In the genomic region with DNA sequence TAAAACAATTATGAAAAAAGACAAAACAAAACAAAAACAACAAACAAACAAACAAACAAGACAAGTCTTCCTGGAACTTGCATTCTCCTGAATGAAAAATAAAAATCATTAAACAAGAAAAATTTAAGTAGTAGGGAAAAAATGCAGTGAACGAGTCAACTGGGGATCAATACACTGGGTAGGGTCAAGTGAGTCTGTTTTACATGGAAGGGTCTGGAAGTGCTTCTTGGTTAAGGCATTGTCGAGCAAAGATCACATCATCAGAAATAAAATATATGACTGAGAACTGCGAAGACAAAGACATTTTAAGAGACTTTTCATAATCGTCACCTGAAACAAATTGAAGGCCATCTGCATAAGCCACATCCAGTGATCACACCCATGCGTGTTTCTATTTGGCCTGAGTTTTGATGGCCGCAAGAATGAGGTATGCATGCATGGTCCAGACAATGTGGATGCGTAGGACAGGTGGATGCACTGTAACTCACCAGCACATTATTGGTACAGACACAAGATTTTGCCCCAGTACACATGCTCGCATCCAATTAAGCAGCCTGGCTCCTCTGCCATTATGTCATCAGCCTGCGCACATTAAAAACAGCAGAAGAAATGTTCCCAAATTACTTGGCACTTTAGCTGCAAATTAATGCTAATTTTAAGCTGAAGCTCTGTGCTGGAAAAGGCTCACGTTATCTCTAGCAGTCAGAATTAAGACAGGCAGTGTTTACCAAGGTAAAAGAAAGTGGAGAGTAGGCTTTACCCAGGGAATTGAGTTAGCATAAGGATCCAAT, we compare ENCODE assay signal across 27 mouse cellular contexts.
DNase-seq lines count a peak whose midpoint lies in the region; ATAC-seq and TF ChIP-seq lines count a peak whose summit lies in the region.
"Had no signal": no experiment of that assay in that cellular context is flagged by ENCODE, and none has a peak within 500 bp of the region (broad histone marks: within the 10 kb centered on the region; RNA-seq: fewer than 3 reads in every experiment).

No protein-coding gene starts in this region.

- TF ChIP-seq CTCF in forebrain, postnatal 0 days (IDR thresholded peaks at IDR 0.05; ENCODE audit: low read depth) = no peak

- H3K27me3 ChIP-seq in forebrain, embryonic 12.5 days = no peaks in the 10 kb centered on the region
- H3K27me3 ChIP-seq in forebrain, embryonic 11.5 days (ENCODE audit: control insufficient read depth, insufficient read depth, low read length) = no peaks in the 10 kb centered on the region
- H3K27me3 ChIP-seq in forebrain, postnatal 0 days (ENCODE audit: insufficient read depth, low read length) = no peaks in the 10 kb centered on the region
- H3K27me3 ChIP-seq: CH12.LX; heart, embryonic 15.5 days; hindbrain, embryonic 12.5 days; liver, embryonic 12.5 days; neural tube, embryonic 15.5 days had no signal

- WGBS in forebrain, embryonic 12.5 days = 77% methylated on average over 10 of the region's 10 CpGs
- 82% methylated on average over 10 of the region's 10 CpGs for WGBS in forebrain, embryonic 11.5 days
- WGBS in forebrain, postnatal 0 days = 54% methylated on average over 10 of the region's 10 CpGs

- H3K27ac ChIP-seq in forebrain, embryonic 12.5 days = no peak overlapping the region
- H3K27ac ChIP-seq in forebrain, embryonic 11.5 days (ENCODE audit: low read depth, low read length) = no peak overlapping the region
- no peak overlapping the region for H3K27ac ChIP-seq in forebrain, postnatal 0 days (ENCODE audit: low read depth, low read length)
- H3K27ac ChIP-seq: heart, embryonic 10.5 days; heart, embryonic 15.5 days; hindbrain, embryonic 12.5 days; liver, embryonic 12.5 days; neural tube, embryonic 15.5 days had no signal

- no peaks in the 10 kb centered on the region for H3K36me3 ChIP-seq in forebrain, embryonic 12.5 days (replicated peaks)
- H3K36me3 ChIP-seq in forebrain, embryonic 11.5 days (ENCODE audit: control insufficient read depth, insufficient read depth, low read length) = no peaks in the 10 kb centered on the region
- H3K36me3 ChIP-seq in forebrain, postnatal 0 days (ENCODE audit: insufficient read depth) = no peaks in the 10 kb centered on the region
- H3K36me3 ChIP-seq: heart, embryonic 10.5 days; heart, embryonic 15.5 days; hindbrain, embryonic 12.5 days; liver, embryonic 12.5 days; neural tube, embryonic 15.5 days had no signal

- H3K9me3 ChIP-seq in forebrain, embryonic 12.5 days = no peaks in the 10 kb centered on the region
- H3K9me3 ChIP-seq in forebrain, embryonic 11.5 days (ENCODE audit: control insufficient read depth, low read length) = no peaks in the 10 kb centered on the region
- H3K9me3 ChIP-seq in forebrain, postnatal 0 days (ENCODE audit: low read length) = no peaks in the 10 kb centered on the region
- H3K9me3 ChIP-seq: heart, embryonic 10.5 days; heart, embryonic 15.5 days; hindbrain, embryonic 12.5 days; liver, embryonic 12.5 days; neural tube, embryonic 15.5 days had no signal

- H3K4me1 ChIP-seq in forebrain, embryonic 12.5 days = no peaks in the 10 kb centered on the region
- H3K4me1 ChIP-seq in forebrain, embryonic 11.5 days (replicated peaks; ENCODE audit: control insufficient read depth, insufficient read depth, low read length) = no peaks in the 10 kb centered on the region
- no peaks in the 10 kb centered on the region for H3K4me1 ChIP-seq in forebrain, postnatal 0 days (ENCODE audit: insufficient read depth)
- H3K4me1 ChIP-seq: heart, embryonic 10.5 days; hindbrain, embryonic 12.5 days; liver, embryonic 12.5 days; neural tube, embryonic 15.5 days had no signal

- peak; percentile 85 for ATAC-seq in forebrain, embryonic 12.5 days (ENCODE audit: low FRiP score)
- no peak for ATAC-seq in forebrain, embryonic 11.5 days (replicated peaks; ENCODE audit: low FRiP score)
- peak; percentile 80 for ATAC-seq in forebrain, postnatal 0 days
- ATAC-seq: activated CD4-positive, CD25-positive, alpha-beta regulatory T cell, adult 4 months; intestine, embryonic 16.5 days; liver, embryonic 12.5 days; liver, postnatal 0 days had no signal

- no peak overlapping the region for H3K9ac ChIP-seq in forebrain, embryonic 12.5 days
- H3K9ac ChIP-seq in forebrain, embryonic 11.5 days (ENCODE audit: low read length) = no peak overlapping the region
- H3K9ac ChIP-seq in forebrain, postnatal 0 days = no peak overlapping the region
- H3K9ac ChIP-seq: heart, embryonic 15.5 days; hindbrain, embryonic 12.5 days; liver, embryonic 12.5 days; liver, postnatal 0 days; neural tube, embryonic 15.5 days had no signal

- no peak overlapping the region for H3K4me2 ChIP-seq in forebrain, embryonic 12.5 days
- no peak overlapping the region for H3K4me2 ChIP-seq in forebrain, embryonic 11.5 days (ENCODE audit: low read depth, low read length, severe bottlenecking)
- H3K4me2 ChIP-seq in forebrain, postnatal 0 days (ENCODE audit: low read depth) = no peak overlapping the region
- H3K4me2 ChIP-seq: heart, embryonic 15.5 days; hindbrain, embryonic 12.5 days; liver, embryonic 12.5 days; neural tube, embryonic 15.5 days had no signal

- no peak for DNase-seq in forebrain, embryonic 11.5 days (ENCODE audit: low spot score)
- DNase-seq in layer of hippocampus, adult 9-11 months = peak; percentile 38
- DNase-seq in layer of hippocampus, postnatal 25 days (ENCODE audit: extremely low spot score in 1 of 2, low spot score in 1 of 2) = no peak
- DNase-seq in brain, adult 2 months (ENCODE audit: low read depth, low spot score) = peak; percentile 69
- DNase-seq in forebrain, postnatal 0 days = peak; percentile 61
- DNase-seq in gastrocnemius, postnatal 14 days = no peak
- DNase-seq in heart, adult 8-10 months (ENCODE audit: low spot score) = no peak
- DNase-seq: adrenal gland, adult 2 months; adrenal gland, postnatal 36 days; cerebellum, adult 8-10 months; cerebellum, postnatal 25 days; gastrocnemius, postnatal 10 days; kidney, adult 9 months; kidney, postnatal 14 days; left cerebral cortex, postnatal 4 days; liver, postnatal 0 days; lung, postnatal 36 days; right cerebral cortex, postnatal 4 days had no signal

- no peak overlapping the region for H3K4me3 ChIP-seq in forebrain, embryonic 12.5 days (replicated peaks)
- no peak overlapping the region for H3K4me3 ChIP-seq in forebrain, embryonic 11.5 days (ENCODE audit: low read depth, low read length)
- H3K4me3 ChIP-seq in forebrain, postnatal 0 days (ENCODE audit: low read depth, low read length) = no peak overlapping the region
- H3K4me3 ChIP-seq: heart, embryonic 10.5 days; heart, embryonic 15.5 days; hindbrain, embryonic 12.5 days; liver, embryonic 12.5 days; neural tube, embryonic 15.5 days had no signal

- intact Hi-C loops in gastrocnemius, postnatal 14 days (cut with DNase I; ENCODE audit: low total_unique reads) = no loop called here

Comparison
In these comparisons a context has a peak if more than half of its experiments do, and no peak if none do; other contexts are left out.
1. DNase-seq: peak in layer of hippocampus, adult 9-11 months (single experiment), brain, adult 2 months (single experiment) and forebrain, postnatal 0 days (single experiment); none in forebrain, embryonic 11.5 days (single experiment), layer of hippocampus, postnatal 25 days (0 of 2), gastrocnemius, postnatal 14 days (single experiment) and heart, adult 8-10 months (single experiment).